Mouse (Mus musculus) kidney, postnatal 25 days (tissue): ENCODE data around the gene Abcc4.
A peak's percentile ranks its signal among the peaks of the same experiment; 100 is the strongest.

ENCODE experiments used
- DNase-seq, 2 experiments: peaks; one replicate each; pipeline ENCODE4 v3.0.0; 2021; ENCODE audit warnings: mixed read lengths in 2 of 2

Gene Abcc4

DNA sequence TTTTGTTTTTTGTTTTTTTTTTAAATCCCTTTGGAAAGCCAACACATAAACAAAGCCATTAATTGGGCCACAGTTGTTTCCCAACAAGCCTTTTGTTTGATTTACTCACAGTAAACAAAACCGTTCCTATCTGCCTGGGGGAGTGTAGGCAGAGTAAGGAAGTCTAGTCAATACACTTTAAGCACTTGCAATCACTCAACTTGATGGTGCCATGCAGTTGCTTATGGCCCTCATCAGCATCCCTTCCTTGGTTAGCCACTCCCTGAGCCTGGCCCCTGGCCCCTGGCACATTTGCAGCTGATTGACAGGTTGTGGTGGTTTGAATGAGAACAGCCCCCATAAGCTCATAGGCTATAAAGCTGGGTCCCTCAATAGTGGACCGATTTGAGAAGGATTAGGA, 209.3 kb downstream of the Abcc4 start:
- DNase-seq = no peak

DNA sequence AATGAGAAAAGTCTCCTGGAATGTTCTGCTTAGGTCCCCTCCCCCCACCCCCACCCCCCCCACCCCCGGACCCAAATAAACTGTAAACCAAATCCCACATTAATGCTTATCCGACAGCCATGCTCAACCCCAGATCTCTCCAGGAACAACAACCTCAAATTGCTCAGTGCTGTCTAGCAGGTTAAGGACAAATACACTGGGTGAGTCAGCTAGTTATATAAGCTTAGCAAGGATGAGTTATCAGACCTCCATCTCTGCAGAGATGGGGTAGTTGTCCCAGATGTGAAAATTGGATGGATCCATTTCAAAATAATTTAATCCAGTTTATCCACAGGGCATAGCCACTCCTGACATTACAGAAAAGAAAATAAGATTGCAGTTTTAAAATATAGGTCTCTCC, 210.6 kb downstream of the Abcc4 start:
- no peak for DNase-seq

DNA sequence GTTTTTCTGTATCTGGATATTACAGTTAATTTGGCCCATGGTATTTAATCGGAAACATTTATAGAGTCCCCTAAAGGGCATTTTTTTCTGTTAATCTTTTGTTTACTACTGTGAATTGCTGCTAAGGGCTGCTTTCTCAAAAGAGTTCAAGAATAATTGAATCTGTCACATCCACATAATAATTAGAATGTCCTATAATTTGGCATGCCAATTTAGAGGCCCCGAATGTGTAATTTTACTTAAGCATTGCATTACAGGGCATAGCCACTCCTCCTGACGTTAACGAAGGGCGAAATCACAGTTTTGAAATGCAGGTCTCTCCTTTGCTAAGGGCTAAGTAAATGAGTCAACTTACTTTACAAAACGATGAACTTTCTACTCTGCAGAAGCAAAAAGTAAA, 214.3 kb downstream of the Abcc4 start:
- no peak for DNase-seq

DNA sequence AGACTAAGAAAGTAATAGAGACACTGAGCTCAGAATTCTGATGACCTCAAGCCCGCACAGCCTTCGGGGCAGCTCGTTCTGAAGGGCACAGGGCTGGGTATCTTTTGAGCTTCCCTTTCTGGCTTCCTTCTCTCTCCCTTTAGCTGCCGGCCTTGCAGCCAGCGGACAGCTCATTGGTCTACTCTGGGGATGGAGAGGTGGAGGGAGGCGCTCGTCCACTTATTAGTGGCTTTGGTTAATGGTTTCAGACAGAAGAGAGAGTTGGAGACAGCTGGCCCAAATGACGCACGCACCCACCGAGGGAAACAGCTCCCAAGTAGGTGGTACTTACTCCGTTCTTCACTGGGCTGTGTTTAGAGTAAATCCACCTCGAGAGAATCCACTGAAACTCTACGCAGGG, 214.7 kb downstream of the Abcc4 start:
- DNase-seq = no peak

DNA sequence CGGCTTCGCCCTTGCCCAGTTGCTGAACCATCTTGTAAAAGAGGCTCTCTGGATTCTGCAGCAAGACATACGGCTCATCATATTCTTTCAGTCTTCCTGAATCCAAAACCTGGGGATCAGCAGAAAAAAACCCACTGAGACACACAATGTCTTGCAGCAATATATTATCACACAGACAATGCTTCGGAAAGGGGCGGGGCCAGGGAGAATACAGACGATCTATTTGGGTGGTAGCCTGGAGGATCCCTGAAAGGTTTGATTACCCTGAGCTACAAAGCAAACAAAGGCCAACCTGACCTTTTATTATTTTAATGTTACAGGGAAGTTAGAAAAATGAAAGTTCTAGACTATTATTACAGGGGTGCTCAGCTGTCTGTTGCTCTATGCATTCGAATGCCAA, 215.5 kb downstream of the Abcc4 start:
- no peak for DNase-seq

DNA sequence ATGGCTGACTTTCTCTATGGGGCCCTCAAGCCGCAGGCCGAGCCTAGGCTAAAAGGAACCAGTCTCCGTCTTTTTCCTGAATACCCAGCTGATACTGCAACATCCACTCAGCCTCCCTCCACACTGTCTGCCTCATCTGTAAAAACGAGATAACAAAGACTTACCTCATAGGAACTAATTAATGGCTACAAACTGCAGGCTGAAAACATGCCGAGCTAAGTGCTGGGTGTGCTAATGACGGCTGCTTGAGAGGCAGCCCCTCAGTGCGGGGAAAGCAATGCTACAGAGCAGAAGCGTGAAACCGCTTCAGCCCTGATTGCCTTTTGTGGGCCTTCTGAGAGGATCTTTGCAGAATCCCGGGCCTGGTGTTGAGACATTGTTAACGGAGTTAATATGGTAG, 219.7 kb downstream of the Abcc4 start:
- no peak for DNase-seq

DNA sequence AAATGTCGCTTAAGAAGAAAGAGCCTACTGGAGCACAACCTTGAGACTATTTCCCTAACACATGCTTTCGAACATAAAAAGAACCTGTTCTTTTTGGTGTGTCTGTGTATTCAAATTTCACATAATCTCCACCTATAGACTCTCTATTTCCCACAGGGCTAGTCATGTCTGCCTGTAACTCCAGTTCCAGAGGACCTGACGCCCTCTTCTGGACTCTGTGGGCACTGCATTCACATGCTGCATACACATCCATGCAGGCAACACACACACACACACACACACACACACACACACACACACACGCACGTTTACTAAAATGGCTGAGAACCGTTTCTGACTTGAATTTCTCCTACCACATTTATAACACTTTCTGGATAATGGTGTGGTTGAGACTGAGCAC, 220.4 kb downstream of the Abcc4 start:
- no peak for DNase-seq

DNA sequence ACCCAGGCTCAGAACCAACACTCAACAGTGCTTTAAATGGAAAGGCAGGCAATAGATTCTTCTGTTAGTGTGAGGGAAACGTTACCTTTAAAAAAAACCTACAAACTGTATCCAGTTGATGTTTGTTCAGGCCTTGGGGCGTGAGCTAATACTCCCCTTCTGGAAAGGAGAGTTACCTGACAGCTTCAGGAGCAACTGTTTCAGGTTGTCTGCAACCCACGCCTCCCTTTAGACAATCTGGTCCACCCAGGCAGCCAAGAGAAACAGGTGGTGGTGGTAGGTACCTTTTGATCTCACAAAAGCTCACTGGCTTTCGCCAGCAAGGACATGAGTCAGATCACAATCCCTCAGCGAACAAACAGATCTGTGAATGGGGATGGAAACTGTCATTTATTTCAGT, 223.7 kb downstream of the Abcc4 start:
- no peak for DNase-seq

DNA sequence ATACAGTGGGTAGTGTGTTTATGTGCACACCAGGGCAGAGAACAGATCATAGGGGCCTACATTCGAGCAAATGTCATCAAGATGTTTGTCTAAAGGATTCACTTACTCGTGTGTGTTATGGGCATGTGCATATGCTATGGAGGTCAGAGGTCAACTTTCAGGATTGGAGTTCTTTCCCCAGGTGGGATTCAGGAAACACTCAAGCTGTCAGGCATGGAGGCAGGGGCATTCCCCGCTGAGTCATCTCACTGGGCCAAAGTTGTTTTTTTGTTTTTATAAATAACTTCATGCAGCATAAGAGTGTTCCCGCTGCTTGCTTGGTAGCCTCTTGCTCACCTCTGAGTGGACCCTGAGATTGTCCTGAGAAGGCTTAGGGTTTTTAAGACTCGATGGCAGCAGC, 224.2 kb downstream of the Abcc4 start:
- no peak for DNase-seq

DNA sequence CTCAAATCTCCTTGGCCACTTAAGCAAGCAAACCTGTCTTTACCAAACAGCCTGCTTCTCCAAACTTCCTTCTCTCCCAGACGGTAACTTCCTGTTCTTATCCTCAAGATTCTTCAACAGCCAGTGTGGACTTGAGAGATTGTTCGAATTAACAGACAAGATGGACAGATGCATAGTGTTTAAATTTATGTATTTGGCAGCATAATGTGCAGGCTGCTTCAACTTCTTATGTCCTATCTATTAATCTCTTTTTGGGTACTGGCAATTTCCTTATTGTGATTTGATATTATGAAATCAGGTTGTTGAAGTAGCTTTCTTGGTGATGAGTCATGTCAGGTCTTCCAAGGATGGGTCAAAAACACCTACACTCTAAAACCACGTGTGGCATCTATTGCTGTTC, 229.7 kb downstream of the Abcc4 start:
- no peak for DNase-seq

DNA sequence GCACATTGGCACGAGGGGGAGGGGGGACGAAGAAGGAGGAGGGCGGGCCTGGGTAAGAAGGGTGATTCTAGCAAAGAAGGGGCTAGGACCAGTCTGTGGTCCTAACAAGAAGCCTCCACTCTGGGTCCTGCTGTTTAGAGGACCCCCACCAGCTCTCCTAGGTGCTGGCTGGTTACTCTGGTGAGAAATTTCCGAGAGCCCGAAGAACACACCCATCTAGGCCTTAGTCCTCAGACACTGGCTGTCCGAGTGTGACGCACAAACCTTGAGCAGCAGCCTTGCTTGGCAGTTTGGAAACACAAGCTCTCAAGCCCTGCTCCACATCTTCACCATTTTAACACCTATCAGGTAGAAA, 230.9 kb downstream of the Abcc4 start:
- no peak for DNase-seq

DNA sequence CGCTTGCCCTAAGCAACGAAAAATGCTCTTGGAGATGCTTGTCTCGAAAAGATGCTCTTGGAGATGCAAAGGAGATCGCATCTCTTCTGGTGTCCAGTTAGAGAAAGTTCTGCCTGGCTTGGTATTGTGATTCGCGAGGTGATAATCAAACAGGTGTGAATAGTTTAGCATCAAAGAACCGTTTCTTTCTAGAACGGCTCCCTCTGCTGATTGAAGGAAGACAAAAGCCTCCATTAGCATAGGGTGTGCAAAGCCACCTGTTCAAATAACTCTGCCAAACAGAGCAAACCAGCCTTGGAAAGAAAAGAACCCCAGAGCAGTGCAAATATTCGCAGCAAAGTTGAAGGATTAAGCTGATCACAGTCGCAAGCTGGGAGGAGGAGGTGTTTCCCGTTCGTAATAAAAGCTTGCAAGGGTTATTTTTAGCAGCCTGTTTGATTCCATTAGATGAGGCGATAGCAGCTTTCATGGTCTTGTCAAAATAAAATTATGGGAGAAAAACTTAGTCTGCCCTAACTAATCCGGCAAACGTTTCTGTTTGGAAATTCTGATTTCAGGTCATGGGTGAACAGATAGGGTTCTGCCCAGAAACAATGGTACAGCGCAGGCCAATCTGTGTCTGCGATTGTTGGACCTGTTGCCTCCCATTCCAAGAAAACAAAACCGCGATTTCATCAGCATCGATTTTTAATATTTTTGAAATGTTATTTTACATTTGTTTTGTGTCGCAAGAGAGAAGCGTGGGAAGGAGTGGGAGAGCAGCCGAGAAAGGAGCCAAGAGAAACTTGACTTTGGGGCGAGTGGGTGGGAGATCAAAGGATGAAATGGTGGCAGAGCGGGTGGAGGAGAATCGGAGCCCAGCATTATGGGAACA, 231.6 kb downstream of the Abcc4 start:
- DNase-seq = no peak

DNA sequence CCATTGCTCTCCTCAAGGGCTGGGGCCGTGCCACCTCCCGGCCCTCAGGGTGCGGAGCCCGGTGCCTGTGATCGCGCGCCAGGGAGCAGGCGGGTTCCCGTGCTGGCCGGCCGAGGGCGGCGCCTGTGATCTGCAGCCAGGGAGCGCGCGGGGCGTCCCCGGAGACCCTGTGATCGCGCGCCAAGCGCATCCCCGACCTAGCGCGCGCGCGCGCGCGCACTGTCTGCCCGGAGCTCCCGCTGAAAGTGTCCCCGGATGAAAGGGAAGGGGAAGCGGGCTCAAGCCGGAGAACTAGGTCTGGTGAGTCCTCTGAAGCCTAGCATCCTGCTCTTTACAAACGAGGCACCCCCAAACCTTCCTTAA, 232.2 kb downstream of the Abcc4 start:
- DNase-seq = no peak

DNA sequence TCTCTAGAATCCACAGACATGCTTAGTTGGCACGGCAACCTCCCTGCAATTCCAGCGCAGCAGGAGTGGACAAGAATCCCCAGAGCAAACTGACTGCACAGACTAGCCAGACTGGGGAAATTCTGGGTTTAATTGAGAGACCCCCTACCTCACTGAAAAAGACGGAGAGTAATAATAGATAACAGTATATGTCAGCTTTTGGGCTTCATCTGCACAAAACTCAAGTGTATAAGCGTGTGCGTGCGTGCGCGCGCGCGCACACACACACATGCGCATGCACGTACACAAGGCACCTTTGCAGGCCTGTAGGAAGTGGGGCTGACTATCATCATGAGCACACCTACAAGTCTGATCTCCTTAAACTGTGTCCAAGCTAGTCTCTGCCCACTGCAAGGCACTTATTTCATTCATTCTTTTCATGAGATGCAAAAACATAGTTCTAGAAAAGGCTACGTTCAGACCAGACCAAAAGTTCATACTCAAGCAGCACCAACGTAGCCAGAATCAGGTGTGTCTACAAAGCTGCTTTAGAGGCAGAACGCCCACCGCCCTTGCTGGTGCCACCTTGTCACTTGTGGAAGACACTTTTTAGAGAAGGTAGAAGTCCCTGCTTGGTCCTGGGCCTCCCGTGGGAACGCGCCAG, 232.7 kb downstream of the Abcc4 start:
- no peak for DNase-seq

DNA sequence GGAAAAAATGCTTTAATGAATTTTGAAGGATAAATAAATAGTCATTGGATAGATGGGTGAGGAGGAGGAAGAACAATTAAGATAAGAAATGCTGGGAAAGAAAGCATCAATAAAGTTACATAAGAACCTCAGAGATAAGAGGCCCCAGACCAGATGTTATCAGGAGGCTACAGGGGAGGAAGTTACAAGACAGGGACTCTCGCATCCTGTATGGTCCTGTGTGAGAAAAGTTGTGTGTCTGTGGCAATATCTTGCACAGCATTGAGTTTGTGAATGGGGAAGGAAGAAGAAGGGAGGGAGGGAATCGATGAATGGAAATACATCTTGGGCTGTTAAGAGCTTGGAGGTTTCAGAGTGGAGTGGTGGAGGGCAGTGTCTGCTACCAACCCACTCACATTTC, 240.7 kb downstream of the Abcc4 start:
- no peak for DNase-seq

DNA sequence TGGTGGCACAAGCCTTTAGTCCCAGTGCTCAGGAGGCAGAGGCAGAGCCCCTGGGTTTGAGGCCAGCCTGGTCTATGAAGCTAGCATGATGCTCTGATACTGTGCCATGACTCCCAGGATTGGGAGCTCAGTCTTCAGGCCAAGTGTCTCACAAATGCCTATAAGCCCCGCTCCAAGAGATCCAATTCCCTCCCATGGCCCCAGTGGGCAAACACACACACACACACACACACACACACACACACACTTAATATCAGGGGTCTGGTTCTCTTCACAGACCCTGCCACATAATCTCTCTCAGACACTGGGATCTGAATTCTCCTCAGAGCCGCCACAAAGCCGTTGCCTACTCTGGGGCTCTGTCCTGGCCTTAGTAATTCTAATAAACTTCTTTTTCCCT, 241.6 kb downstream of the Abcc4 start:
- DNase-seq = no peak

DNA sequence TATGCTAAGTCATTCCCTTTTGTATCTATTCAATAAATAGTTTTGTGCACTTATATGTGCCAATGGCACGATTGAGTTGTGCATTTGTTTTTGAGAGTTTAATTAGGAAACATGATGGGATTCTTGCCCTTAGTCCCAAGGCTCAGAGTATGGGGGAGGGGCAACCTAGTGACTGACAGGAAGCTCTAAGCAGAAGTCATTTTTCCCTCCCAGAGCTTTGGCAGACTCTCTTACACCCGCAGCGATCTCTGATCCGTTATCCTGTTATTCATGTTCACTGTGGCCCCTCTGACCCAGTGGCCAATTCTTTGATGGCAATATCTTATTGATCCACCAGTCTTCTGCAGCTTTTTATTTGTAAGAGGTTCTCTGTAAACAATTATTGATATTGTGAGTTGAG, 253.4 kb downstream of the Abcc4 start:
- no peak for DNase-seq

DNA sequence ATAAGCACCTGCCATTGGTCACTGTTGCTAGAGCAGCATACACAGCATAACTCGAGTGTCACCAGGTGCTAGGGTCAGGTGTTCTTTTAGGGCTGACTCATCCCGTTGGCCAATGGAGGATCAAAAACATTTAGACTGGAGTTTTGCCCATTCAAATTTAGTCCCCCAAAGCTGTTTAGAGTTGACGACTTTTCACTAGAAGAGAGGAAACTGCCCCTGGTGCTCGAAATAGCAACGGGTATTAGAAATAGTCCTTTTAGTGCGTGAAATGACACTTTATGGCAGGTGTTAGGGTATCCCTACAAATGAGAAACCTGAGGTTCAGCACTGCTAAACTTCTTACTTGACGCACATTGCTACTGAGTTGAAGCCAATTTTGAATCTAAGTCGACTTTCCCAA, 265.9 kb downstream of the Abcc4 start:
- DNase-seq = no peak

DNA sequence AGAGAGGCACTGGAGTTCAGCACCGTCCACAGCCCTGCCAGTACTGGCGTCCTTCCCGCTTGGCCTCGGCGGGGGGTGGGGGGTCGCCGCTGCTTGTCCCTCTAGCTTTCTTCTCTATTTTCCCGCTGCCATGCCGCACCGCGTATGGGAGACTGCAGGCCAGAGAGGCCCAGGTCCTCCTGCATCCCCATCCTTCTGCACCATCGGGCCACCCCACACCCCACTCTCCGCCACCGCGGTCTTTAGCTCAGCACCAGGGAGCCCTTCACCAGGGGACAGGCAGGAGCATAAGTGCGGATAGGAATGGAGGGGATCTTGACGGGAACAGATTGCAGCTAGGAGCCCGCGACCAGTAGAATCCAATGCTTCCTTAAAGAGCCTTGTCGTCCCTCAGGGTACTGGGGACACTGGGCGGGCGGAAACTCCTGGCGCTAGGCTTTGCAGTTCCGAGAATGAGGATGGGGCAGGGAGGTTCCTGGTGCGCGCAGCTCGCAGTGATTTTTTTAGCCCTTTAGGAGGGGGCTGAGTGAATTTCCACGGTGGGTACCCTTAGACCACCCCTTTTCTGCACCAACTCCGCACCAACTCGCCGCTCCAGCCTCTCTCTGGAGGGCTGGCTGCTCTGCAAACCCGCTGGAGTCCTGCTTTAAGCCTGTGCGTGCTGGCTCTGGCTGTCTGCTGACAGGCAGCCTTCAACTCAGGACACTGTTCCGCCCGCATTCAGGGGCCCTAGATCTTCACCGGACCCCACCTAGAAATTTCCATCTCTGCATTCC, 268.7 kb downstream of the Abcc4 start:
- DNase-seq = no peak

DNA sequence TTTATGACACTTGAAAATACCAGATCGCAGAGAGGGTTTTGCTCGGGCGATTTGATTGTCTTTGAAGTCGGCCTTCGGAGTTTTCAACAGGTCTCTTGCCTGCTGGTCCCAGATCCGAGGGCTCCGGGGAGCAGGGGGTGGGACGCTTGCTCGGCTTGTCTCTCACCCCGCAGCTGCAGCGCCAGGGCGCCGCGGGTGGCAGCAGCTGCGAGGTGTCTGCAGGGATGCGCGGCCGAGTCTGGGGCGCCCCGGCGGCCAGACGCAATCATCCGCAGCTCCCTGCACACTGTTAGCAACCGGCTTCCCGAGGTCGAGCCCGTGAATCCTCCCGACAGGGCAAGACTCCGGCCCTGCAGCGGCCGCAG, 269.2 kb downstream of the Abcc4 start:
- DNase-seq = peak; percentile 7 to 46

DNA sequence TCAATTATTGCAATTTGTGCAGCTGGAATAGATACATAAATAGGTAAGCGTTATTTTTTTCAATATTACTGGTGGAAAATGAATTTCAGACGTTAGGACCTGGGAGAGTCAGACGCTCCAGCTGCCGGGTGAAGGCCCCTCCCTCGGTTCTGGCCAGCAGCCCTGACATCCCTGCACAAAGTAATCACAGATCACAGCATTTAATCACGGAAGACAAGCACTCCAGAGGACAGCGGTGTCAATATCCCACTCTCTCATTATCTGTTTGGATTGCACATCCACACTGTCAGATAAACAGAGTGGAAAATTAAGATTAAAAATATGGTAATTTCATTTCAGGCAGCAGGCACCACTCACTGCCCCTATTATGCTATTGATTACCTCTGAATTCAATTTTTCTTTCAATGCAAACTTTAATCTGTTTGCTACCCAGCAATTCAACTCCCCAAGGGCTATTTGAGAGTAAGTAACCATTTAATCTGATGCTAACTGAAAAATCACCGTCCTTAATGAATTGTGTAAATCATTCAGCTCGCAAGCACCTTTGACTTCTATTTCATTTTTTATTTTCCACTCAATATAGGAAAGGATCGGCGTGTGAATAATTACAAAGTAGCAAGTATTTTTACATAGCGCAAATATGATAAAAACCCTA, 270.2 kb downstream of the Abcc4 start:
- no peak for DNase-seq

DNA sequence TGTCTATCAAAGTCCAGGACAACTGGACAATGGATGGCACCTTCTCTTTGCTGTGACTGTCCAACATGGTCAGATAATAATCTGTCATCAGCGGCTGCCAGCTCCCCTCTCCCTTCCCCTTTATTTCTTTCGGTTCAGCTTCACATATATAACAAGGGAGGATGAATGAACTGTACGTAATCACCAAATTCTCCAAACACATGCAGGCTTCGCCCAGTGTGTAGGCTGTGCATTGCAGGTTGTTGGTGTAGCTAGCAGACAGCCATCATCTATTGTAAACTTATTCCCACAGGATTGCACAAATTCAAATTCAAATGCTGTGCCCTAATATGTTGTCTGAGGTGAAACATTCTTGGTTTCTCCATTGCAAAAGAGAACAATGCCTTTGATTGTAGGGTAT, 271.2 kb downstream of the Abcc4 start:
- DNase-seq = no peak

DNA sequence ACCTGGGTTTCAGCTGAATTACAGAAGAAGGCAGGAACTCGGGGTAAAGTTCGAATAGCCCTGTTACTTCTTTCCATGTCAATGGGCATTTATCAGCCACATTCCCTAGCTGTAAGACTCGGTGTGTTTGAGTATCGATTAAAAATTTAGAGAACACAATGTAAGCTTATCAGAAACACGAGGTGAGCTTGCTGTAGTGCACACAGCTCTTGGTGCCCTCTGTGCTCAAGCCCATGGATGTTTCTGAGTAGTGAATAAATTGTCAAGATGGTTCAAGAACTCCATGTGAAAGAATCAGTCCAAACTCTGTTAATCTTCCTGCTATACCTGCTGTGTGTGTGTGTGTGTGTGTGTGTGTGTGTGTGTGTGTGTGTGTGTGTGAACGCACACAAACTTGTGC, 272.2 kb downstream of the Abcc4 start:
- DNase-seq = no peak
